Mouse (Mus musculus) megakaryocyte progenitor cell, adult 5-6 weeks (primary cell): ENCODE measurements at regions not wholly inside any gene's neighbourhood (a gene's known extent, or its start where the extent isn't known, plus 50 kb on each side); places are given as distances from the start of the nearest gene placed in this dataset.
A peak's percentile ranks its signal among the peaks of the same experiment; 100 is the strongest.

ENCODE experiments used
- ATAC-seq: replicated peaks from 2 replicates; pipeline ENCODE4 v1.8.0; 2016; ENCODE audit warnings: mild to moderate bottlenecking, moderate TSS enrichment, inconsistent platforms; ENCODE audit not compliant: poor library complexity

DNA sequence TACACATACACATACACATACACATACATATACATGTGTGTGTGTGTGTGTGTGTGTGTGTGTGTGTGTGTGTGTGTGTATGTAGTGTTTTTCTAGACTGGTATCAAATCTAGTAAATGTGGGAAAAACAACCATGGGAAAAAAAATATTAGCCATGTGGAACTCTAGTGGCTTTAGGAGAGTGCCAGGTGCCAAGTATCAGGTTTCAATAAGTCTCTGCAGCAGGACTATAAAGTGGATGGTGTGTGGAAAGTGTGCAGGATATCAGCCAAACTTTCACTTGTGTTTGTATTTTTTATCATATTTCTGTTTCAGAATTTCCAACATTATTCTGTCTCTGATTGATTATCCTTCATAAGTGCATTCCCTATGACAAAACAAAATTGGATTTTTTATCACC lies 653.3 kb upstream of the Fam98a start:
- no peak for ATAC-seq

DNA sequence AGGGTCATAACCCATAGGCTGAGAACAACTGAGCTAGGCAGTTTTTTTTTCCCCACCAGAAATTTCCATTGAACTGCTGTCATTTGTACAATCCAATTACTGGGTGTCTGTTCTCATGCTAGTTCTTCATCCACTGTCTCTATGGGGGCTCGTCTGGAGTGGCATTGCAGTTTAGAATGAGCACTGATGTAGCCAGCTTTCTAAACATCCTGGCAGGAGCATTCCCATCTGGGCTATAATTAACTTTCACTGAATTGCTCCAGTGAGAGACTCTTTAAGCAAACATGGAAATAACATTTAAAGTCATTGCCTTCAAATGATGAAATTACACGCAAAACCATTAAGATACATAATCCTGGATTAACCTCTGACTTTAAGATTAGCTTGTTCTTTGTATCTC lies 633.1 kb upstream of the Fam98a start:
- no peak for ATAC-seq

DNA sequence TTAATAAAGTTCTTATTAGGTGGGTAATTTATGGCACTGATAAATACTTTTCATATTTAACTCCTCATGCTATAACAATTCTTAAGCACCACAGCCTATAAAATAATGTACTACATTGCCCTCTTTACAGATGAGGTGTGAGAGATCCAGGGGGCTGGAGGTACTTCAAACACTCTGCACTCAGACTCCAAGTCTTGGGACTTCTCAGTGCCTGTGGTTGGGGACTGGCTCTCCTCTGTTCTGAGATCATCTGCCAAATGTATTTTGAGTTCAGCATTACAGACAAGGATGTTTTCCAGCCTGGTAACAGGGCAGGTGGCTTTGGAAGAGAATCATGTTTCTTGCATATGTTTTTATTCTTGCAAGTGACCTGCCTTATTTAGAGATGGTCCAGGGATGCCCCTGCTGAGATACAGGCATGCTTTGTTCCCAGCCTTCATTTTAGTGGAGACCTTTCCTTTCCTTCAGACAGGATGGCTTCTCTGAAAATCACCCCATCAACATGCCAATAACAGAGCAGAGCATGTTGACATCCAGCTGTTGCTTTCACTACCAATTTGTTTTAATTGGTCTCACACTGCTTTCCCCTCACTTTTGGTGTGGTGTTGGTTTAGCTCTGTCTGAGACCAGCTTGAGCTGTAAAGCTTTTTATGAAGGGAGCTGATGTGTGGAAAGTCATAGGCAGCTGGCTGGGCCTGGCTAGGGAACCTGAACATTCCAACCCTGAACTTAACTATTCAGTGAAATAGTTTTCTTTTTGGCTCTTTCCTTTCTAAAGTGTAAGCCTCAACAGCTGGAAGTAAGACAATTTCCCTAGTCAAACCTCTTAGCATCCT lies 585.1 kb upstream of the Fam98a start:
- ATAC-seq: no peak

DNA sequence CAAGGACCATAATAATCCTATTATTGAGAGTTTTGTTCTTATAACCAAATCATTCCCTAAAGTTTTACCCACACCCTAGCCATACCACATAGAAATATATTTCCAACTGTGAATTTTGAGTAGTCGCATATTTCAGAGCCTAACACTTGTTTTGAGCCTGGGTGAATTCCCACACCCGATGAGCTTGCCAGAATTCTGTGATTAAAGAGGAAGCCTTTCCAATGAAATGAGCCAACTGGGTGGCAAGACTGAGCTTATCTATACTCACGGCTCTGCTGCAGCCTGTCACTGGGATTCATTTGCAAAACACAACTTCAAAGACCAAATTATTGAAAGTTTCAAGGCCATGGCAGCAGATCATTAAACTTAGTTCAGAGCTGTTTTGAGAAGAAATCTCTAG lies 582.3 kb upstream of the Fam98a start:
- ATAC-seq: no peak

DNA sequence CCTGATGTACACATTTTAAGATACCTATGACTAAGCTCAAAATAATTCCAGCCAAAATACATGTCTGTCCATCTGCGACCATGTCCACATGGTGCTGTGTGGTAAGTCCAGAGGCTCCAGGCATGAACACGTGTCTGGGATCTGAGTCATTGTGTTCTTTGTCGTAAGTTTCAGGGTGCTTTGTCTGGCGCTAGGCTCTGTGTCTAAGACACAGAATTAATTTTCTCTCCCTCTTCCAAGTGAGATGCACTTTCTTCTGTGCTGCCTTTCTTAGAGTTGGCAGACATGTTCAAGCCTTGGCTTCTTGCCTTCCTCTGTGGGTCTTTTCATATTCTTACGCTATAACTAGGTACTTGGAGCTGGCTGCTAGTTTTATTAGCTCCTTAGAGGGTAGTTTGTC lies 573.5 kb upstream of the Fam98a start:
- ATAC-seq: no peak

DNA sequence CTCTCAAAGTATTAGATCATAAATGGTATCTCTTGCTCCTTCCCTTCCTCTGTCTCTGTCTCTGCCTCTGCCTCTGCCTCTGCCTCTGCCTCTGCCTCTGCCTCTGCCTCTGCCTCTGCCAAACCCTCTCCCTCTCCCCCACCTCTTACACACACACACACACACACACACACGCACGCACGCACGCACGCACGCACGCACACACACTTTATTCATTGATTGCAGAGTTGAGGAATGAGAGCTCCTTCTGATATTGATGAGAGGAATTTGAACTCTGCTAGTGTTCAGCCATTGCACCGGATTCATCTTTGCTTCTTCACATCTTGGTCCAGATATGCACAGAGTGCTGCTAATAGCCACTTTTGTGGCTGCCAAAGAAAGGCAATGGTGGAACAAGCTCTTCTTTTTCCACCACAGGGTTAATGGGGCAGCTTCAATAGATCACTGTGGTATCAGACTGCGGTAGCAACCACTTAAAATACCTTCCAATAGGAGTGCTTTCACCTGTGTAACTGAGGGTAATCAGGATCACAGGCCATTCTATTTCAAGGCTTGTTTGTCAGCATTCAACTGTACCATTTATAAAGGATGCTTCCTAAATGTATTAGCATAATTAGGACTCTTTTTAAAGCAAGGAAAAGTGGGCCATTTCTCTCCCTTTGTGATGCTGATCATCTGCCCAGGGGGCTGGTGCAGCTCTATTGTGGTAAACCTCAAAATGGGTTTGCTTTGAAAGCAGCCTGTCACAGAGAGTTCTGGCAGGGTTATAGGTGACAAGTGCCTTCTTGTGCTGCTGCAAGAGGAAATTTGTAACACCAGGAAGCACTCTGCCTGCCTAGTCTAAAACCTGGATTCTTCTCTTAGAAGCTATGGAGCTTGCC lies 559.8 kb upstream of the Fam98a start:
- no peak for ATAC-seq

DNA sequence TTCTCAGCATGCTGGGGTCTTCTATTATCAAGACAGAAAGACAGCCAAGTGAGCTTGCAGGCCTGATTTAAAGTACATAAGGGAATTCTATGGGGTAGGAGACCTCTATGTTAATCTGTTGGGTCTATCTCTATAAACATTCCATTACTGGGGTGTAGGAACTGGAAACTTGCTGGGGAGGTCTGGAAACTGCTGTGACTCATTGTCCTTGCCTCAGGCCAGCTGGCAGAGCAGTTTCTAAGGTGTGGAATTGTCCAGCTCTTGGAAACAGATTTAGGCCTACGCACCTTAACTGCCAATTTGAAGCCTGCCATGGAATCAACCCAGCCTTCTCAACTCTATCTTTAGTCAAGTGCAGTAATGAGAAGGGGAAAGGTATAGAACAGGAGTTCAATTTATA lies 559.1 kb upstream of the Fam98a start:
- ATAC-seq: no peak

DNA sequence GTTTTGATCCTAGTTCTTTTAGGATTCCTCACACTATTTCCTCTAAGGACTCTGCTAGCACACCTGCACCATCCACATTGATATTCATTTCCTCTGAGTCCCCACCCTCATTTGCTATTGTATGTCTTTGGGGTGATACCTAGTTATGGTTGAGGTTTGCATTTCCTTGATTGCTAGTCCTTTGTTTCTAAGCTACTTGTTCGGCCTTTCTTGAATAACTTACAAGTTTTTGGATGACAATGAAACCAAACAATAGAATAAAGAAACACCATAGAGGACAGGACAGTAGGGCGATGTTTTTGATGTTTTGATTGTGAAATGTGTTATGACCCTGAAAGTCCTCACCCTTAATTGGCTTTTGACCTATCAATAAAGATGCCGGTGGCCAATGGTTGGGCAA lies 531.8 kb upstream of the Fam98a start:
- ATAC-seq: no peak

DNA sequence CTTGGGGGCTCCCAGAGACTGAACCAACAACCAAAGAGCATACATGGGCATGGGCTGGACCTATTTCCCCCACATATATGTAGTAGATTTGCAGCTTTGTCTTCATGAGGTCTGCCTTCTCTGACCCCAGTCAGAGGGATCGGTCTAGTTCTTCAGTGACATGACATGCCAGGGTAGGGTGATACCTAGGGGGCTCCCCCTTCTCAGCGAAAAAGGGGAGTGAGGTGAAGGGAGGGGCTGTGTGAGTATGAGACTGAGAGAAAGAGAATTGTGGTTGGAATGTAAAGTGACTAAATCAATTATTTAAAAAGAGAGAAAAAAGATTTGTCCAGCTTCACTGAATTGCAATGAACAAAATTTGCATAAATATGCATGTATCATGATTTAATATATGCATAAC lies 530.0 kb upstream of the Fam98a start:
- ATAC-seq: no peak

DNA sequence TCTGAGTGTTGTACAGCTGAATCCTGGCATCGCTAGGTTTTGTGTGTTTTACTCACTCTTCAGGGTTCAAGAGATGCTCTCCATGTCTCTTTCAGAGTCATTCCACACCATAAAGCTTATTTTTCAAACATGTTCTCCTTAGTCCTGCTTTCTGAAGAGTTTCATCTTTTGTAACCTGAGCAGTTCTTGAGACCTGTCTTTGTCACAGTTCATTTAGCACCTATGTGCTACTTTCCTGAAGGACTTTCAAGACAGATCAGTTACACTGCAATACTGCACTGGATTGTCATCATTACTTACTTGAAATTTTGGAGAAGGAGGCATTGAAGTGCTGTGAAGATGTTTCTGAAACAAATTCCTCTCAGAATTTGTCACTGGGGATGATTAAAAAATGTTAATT lies 494.7 kb upstream of the Fam98a start:
- ATAC-seq: no peak

DNA sequence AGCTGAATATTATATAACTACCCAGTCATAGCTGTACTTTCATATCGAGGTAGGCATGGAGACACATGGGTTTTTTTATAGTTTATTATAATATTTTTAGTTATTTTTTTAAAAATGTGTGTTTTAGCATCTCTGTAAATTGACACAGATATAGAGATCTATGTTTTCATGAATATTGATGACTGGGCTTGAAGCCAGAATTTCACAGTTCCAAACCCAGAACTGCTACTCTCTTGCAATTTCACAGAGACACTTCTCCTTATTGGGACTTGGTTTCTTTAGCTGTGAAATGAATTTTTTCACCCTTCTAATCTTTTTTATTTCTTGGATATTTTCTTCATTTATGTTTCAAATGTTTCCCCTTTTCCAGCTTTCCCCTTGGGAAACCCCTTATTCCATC lies 481.0 kb upstream of the Fam98a start:
- ATAC-seq: no peak

DNA sequence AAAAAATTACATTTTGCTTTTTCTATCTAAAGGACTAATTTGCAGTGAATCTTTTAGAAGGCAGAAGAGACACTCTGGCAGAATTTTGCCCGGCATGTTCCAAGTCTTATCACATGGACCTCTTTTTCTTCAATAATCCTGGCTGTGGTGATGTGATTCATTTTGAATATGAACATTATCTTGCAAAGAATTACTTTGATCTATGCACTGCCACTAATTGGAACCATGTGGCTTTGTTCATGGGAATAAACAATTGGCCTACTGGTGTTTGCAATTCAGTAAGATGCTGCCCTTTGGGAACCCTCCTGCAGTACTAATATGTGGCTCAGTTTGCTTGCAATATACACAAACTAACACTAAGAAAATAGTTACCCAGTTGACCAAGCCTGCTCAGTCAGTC lies 456.3 kb upstream of the Fam98a start:
- ATAC-seq: no peak

DNA sequence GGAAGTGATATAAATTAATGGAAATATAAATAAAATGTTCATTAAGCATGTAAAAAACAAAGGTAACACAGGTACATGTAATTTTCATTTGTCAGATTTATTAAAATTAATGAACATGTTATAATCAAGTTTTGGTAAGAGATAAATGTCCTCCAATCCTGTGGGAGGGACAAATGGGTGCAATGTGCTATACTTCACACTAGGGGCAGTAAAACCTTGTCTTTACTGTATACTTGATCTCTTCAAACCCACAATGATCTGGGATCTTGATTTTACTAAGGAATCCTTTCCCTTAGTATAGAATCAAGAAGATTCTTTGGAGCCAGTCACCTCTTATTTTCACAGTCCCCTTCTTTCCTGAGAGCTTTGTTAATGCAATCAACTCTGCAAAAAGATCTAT lies 451.1 kb upstream of the Fam98a start:
- ATAC-seq: peak; percentile 46; the same call in 1 of the 2 replicates

DNA sequence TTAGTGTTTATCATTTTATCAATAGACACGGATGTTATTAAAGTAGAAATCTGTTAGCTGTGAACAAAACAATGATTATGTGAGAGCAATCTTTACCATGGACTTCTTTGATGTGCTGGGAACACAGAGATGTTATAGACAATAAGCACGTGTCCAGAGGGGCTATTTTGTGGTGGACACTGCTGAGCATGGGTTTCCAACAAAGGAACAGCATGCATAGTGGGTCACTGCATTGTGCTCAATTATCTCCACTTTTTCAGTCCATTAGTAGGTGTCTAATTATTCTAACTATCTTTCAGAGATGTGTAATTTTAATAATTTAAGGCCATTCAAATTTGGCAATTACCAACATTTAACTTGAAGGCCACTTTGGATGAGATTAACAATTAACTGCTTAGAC lies 409.6 kb upstream of the Fam98a start:
- no peak for ATAC-seq

DNA sequence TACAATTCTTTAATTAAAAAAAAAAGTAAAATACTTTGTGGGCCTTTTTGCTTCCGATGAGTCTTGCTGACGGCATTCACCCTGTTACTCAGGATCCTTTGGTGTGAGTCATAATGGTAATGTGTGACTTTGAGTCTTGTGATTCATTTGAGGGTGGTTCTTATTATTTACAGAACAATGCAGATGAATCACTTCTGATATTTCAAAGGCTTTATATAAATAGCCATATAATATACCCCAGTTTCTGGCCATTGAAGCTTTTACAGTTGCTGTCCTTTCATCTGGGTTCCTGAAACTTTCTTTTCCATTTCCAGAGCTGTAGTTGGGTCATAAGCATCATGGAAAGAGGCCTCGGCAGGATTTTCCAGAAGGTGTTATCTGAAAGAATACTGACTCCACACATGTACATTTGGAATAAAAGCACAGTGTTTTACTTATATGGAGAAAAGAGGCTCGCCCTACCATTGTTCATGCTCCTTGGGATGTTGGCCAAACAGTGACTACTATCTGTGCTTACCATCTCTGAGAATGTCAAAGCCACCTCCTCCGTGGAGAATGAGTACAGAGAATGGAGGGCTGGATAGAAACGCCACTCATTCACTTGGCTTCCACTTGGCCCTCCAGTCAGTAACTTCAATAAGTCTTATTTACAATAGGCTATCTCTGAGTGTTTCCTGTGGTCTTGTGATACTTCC lies 385.1 kb upstream of the Fam98a start:
- no peak for ATAC-seq

DNA sequence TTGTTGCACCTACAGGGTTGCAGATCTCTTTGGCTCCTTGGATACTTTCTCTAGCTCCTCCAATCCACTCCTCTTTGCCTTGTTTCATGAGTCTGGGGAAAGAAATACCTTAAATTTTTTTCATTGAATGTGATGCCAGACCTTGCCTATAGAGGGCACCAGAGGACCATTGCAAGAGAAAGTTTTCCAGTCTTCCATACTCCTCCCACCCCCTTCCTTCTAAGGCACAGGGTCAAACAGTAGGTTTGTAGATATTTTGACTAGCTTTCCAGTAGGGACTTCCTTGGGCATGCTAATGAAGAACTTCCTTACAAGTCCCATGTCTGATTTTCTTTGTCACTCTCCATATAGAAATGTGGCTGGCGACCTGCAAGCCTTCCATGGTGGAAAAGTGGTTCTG lies 379.3 kb upstream of the Fam98a start:
- ATAC-seq: peak; percentile 86

DNA sequence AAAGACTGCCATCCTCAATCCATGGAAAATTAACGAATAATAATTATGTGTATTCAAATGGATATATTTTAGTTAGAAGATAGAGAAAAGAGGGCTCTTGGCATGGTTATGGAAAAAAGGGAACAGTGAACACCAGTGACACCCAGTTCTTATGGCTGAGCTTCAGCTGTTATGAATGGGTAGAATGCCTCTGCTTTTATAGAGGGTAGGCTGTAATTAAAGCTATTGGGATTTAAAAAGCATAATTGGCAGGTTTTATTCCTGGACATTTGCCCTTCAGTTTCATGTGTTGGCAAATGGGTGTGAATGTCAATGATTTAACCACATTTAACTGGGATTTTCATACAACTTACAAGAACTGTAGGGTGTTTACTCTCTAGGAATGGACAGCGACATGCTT lies 368.5 kb upstream of the Fam98a start:
- ATAC-seq: no peak

DNA sequence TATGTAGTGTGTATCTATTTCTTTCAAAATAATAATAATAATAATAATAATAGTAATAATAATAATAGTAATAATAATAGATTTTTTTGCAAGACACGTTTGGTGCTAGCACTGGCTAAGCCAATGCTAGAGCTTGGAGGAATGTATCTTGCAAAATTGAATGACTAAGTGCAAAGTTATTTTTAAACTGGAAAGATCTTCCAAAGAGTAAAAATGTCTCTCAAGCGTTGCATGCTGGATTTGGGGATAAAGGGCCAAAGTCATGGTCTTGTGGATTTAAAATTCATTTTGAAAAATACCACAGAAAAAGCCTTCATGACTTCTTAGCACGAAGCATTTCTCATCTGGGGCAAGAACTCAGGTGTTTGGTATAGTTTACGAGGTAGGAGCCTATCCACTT lies 365.3 kb upstream of the Fam98a start:
- ATAC-seq: no peak

DNA sequence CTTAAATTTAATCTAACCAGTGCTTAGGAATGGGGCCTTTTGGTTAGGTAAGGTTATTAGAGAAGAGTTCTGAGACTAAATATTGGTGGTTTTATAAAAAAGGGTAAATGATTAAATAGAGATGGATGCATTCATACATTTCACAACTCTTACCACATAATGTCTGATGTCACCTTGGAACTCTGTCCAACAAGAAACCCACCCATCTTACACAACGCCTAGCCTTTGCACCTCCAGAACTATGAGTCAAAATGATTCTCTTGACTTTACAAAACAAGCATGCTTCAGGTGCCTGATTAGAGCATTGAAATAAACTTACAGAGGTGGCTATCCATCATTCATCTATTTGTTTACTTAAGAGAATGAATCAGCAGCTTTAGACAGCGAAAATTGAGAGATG lies 364.8 kb upstream of the Fam98a start:
- ATAC-seq: no peak

DNA sequence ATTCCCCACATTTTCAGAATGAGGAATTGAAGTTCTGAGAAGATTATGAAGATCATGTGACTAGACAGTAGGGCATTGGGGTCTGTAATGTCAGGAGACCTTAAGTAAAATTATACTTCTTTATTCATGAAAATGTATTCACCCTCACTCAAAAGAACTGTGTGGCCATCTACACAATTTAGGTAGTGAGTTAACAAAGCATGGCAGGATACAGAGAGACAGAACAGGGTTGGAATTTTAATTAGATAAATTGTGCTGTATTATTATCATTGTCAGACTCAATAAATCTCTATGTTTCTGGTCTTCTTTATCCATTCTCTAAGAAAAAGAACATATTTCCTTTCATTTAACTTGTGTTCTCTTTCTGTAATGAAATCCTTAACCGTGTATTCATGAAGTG lies 363.5 kb upstream of the Fam98a start:
- ATAC-seq: no peak

DNA sequence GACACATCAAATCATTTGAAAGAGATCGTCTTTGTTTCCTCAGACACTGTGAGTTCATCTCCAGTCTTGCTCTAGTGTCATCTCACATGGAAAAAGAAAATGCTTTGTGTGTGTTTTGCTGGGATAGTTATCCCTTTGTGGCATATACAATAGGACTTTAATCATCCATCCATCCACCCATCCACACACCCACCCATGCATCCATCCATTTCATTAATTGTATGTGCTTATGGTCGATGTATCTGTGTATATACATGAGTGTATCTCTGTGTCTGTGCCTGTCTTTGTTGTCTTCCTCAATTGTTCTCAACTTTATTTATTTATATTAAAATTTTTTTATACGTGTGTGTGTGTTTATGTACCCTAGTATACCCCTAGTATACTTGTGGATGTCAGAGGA lies 355.3 kb upstream of the Fam98a start:
- no peak for ATAC-seq

DNA sequence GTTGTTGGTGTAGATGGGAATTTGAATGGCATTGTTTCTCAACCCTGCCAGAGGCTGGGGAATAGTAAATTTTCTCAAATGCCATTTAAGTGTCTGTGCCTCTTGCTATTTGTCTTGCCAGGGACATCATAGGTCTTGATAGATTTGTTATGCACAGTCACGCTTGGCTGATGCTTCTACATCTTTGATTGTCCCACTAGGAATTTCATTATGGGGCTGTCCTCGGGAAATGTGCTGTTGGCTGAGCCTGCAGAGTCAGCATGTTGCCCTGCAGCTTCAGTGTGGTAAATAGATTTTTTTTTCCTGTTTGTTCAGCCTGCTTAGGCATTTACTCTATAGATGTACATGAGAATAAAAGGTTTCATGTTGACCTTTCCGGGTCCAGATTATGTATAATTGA lies 354.9 kb upstream of the Fam98a start:
- ATAC-seq: no peak
